Mouse (Mus musculus) embryonic facial prominence, embryonic 11.5 days (tissue): ENCODE measurements around the gene Arhgef11. TPM values are rescaled to one million over a fixed set of nuclear protein-coding genes. Genes with fewer than 3 reads are reported as not detected.
A peak's percentile ranks its signal among the peaks of the same experiment; 100 is the strongest.

Experiments used
- ATAC-seq: fragments of 200-750 bp; cut with Nextera tagmentation; replicated peaks from 2 replicates; pipeline ENCODE4 v1.8.0; 2017; ENCODE audit warnings: low read depth; ENCODE audit not compliant: insufficient number of reproducible peaks, low FRiP score, low TSS enrichment
- DNase-seq: peaks from one replicate; pipeline ENCODE4 v3.0.0-alpha.2; 2015; ENCODE audit warnings: low spot score
- H3K27ac ChIP-seq: fragments of 300-500 bp; sonication (generic); replicated peaks from 2 replicates; pipeline ENCODE4 v1.5.1; 2014; ENCODE audit warnings: mild to moderate bottlenecking, low read depth, low read length, control low read depth
- H3K27me3 ChIP-seq: fragments of 300-500 bp; sonication (generic); 2 replicates; pipeline ENCODE4 v1.6.1; 2014; ENCODE audit warnings: mild to moderate bottlenecking, low read length, moderate library complexity, mixed read lengths; ENCODE audit not compliant: control insufficient read depth, insufficient read depth
- H3K36me3 ChIP-seq: fragments of 300-500 bp; sonication (generic); replicated peaks from 2 replicates; pipeline ENCODE4 v1.6.1; 2014; ENCODE audit warnings: low read depth, mild to moderate bottlenecking, low read length, moderate library complexity, mixed read lengths; ENCODE audit not compliant: control insufficient read depth, insufficient read depth
- H3K4me1 ChIP-seq: fragments of 300-500 bp; sonication (generic); 2 replicates; pipeline ENCODE4 v1.6.1; 2014; ENCODE audit warnings: low read length, mixed read lengths; ENCODE audit not compliant: control insufficient read depth, insufficient read depth
- H3K4me2 ChIP-seq: fragments of 300-500 bp; sonication (generic); 2 replicates; pipeline ENCODE4 v1.6.1; 2014; ENCODE audit warnings: low read depth, mild to moderate bottlenecking, control low read depth, low read length, moderate library complexity
- H3K4me3 ChIP-seq: fragments of 300-500 bp; sonication (generic); 2 replicates; pipeline ENCODE4 v1.5.1; 2014; ENCODE audit warnings: low read depth, low read length, control low read depth
- H3K9ac ChIP-seq: fragments of 300-500 bp; sonication (generic); replicated peaks from 2 replicates; pipeline ENCODE4 v1.6.1; 2014; ENCODE audit warnings: mild to moderate bottlenecking, control low read depth, low read length
- H3K9me3 ChIP-seq: fragments of 300-500 bp; sonication (generic); replicated peaks from 2 replicates; pipeline ENCODE4 v1.6.1; 2016; ENCODE audit warnings: mild to moderate bottlenecking, low read length, inconsistent platforms, mixed read lengths; ENCODE audit not compliant: control insufficient read depth
- WGBS: fragments of 180-500 bp; shearing (Covaris S2); extraction: QIAGEN DNeasy Blood & Tissue Kit; methylation state at CpG from one replicate; pipeline ENCODE4 v1.1.7; 2014; 5-methylcytosine and 5-hydroxymethylcytosine counted together
- polyA plus RNA-seq: library from polyadenylated mRNA; unstranded; fragments of >200 nt; fragmentation: Nextera tagmentation; extraction: Ambion mirVana; gene quantifications from 2 replicates; pipeline ENCODE4 v1.2.1, GENCODE M21; 2014

Gene Arhgef11
- polyA plus RNA-seq, 1 experiment from 2014 or later: 11.7 TPM

- Histone ChIP-seq H3K36me3 (no peaks in the 10 kb centered on the region), H3K4me1 (no peaks in the 10 kb centered on the region; the same call in 1 of the 2 replicates), H3K4me3 (no peak overlapping the region), H3K9ac (no peak overlapping the region), H3K27me3 (no peaks in the 10 kb centered on the region), H3K9me3 (no peaks in the 10 kb centered on the region), H3K27ac (no peak overlapping the region), H3K4me2 (no peak overlapping the region)
- DNase-seq (no peak), ATAC-seq (no peak)
- 89% methylated on average over 3 of the region's 3 CpGs for WGBS
Measured at GRCm38 (mm10) chr3:87742013-87742412, 124.7 kb downstream of the Arhgef11 start.

DNA sequence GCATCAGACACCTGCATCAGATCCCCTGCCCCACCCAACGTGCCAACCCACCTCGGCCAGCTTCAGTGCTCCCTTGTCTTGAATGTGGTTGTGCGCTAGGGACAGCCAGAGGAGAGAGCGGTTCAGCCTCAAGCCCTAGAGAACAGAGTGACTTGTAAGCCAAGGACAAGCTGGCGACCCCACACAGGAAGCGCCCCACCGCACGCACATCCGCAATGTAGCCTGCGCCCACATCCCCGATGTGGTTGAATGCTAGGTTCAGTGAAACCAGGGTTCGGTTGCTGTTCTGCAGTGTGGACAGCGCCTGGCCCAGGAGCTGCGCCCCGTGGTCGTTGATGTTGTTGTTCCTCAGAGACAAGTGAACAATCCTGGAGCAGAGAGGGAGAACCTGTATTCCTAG, 125.4 kb downstream of the Arhgef11 start:
- Histone ChIP-seq H3K27me3 (no peaks in the 10 kb centered on the region), H3K4me1 (no peaks in the 10 kb centered on the region; the same call in 1 of the 2 replicates), H3K9ac (no peak overlapping the region), H3K27ac (no peak overlapping the region), H3K4me3 (no peak overlapping the region), H3K4me2 (no peak overlapping the region), H3K9me3 (no peaks in the 10 kb centered on the region), H3K36me3 (no peaks in the 10 kb centered on the region)
- 86% methylated on average over 16 of the region's 16 CpGs for WGBS
- DNase-seq (no peak), ATAC-seq (no peak)

- WGBS: 87% methylated on average over 4 of the region's 4 CpGs
- Histone ChIP-seq H3K9me3 (no peaks in the 10 kb centered on the region), H3K36me3 (no peaks in the 10 kb centered on the region), H3K4me2 (no peak overlapping the region), H3K9ac (no peak overlapping the region), H3K27me3 (no peaks in the 10 kb centered on the region), H3K4me3 (no peak overlapping the region), H3K27ac (no peak overlapping the region), H3K4me1 (peaks cover 2% of the 10 kb centered on the region)
- DNase-seq: no peak
- ATAC-seq: no peak
Measured at GRCm38 (mm10) chr3:87743927-87744326, 126.6 kb downstream of the Arhgef11 start.

DNA sequence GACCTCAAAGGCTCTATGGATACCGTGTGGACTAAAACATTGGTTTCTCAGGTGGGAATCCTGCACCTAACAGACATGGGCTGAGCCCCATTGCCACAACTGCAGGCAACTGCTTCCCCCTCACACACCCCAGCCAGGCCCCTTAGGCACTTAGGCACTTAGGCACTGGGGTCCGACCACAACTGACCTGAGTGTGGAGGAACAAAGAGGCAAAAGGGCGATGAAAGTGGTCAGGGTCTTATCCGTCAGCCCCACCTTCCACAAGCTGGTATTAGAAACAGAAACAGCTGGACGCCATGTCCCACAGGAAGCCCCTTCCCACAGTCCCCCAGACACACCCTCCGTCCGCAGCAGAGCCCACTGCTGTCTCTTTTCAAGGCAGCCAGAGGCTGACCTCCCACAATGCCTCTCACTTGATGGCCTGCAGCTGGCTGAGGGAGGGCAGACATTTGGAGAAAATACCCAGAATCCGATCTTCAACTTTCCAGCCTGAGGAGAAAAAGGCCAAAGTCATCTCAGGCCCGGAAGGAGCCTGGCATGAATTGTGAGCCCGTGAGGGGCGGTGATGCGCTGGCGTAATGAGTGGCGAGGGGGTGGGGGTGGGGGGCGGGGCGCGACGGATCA, 127.8 kb downstream of the Arhgef11 start:
- Histone ChIP-seq H3K4me2 (peak overlapping the region; percentile 28), H3K4me1 (peaks cover 2% of the 10 kb centered on the region), H3K4me3 (no peak overlapping the region; the same call in 1 of the 2 replicates), H3K9me3 (no peaks in the 10 kb centered on the region), H3K36me3 (no peaks in the 10 kb centered on the region), H3K27me3 (no peaks in the 10 kb centered on the region), H3K9ac (no peak overlapping the region; the same call in 1 of the 2 replicates), H3K27ac (0 out of 2 replicates have a peak overlapping the region, but pooled peaks have one; percentile 16)
- no peak for ATAC-seq
- peak; percentile 39 for DNase-seq
- 29% methylated on average over 17 of the region's 18 CpGs for WGBS

- no peak for DNase-seq
- no peak for ATAC-seq
- 55% methylated on average over 13 of the region's 13 CpGs for WGBS
Measured at GRCm38 (mm10) chr3:87748431-87748830, 131.1 kb downstream of the Arhgef11 start, which contains the start of gene Lrrc71. Lrrc71 (minus strand) TSS chr3:87748625.

GRCm38 (mm10) chr3:87749036-87749435, 131.7 kb downstream of the Arhgef11 start:
- ATAC-seq (no peak), DNase-seq (peak; percentile 58)
- Histone ChIP-seq H3K27ac (no peak overlapping the region), H3K4me2 (no peak overlapping the region), H3K4me1 (peaks cover 2% of the 10 kb centered on the region), H3K9ac (no peak overlapping the region), H3K4me3 (no peak overlapping the region), H3K36me3 (no peaks in the 10 kb centered on the region), H3K27me3 (no peaks in the 10 kb centered on the region), H3K9me3 (no peaks in the 10 kb centered on the region)
- WGBS: 20% methylated on average over 5 of the region's 5 CpGs

More at GRCm38 (mm10) chr3:87748431-87748830, 131.1 kb downstream of the Arhgef11 start, which contains the start of gene Lrrc71:
- Histone ChIP-seq H3K27me3 (no peaks in the 10 kb centered on the region), H3K27ac (no peak within 1 kb of the TSS), H3K4me3 (no peak within 1 kb of the TSS), H3K4me1 (peaks cover 2% of the 10 kb centered on the region), H3K4me2 (no peak within 1 kb of the TSS), H3K36me3 (no peaks in the 10 kb centered on the region), H3K9me3 (no peaks in the 10 kb centered on the region), H3K9ac (no peak within 1 kb of the TSS)

DNA sequence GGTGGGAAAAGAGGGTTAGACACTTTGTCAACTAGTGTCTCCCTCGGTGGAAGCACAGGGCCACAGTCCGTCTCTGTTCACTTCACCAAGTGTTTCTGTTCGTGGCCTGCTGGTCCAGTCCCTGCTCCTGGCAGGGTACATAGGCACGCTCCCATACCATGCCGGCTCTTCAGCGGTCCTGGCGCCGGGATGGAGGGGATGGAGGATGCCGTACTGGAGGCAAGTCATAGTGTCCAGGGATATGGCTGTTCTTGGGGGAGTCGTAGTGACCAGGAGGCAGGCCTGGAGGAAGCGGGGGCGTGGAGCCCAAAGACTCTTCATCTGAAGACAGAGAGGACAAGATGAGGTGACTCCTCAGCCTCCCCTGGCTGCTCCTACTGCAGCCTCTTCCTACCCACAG, 132.6 kb downstream of the Arhgef11 start:
- H3K4me1 ChIP-seq: peaks cover 2% of the 10 kb centered on the region
- H3K36me3 ChIP-seq: no peaks in the 10 kb centered on the region
- H3K9ac ChIP-seq: no peak overlapping the region
- no peak overlapping the region for H3K4me2 ChIP-seq
- ATAC-seq: no peak
- no peak overlapping the region for H3K27ac ChIP-seq
- H3K9me3 ChIP-seq: no peaks in the 10 kb centered on the region
- no peak overlapping the region for H3K4me3 ChIP-seq
- H3K27me3 ChIP-seq: no peaks in the 10 kb centered on the region
- no peak for DNase-seq
- 90% methylated on average over 12 of the region's 12 CpGs for WGBS

GRCm38 (mm10) chr3:87752567-87752966, 135.2 kb downstream of the Arhgef11 start:
- Histone ChIP-seq H3K36me3 (no peaks in the 10 kb centered on the region), H3K9ac (no peak overlapping the region), H3K4me3 (no peak overlapping the region), H3K27me3 (no peaks in the 10 kb centered on the region), H3K4me2 (no peak overlapping the region), H3K9me3 (no peaks in the 10 kb centered on the region), H3K4me1 (peaks cover 2% of the 10 kb centered on the region; the same call in 1 of the 2 replicates), H3K27ac (no peak overlapping the region)
- ATAC-seq (no peak), DNase-seq (no peak)
- 79% methylated on average over 3 of the region's 3 CpGs for WGBS
